Mouse (Mus musculus): ENCODE measurements around the gene Ptx4. TPM values are rescaled to one million over a fixed set of nuclear protein-coding genes. Genes with fewer than 3 reads are reported as not detected.
A peak's percentile ranks its signal among the peaks of the same experiment; 100 is the strongest.
"Not testable (repeated sequence)": the region's sequence is repeated elsewhere in the genome, so short reads cannot be mapped to it uniquely, and the experiment has no call there.

The Ptx4 gene
- total and polyA plus RNA-seq, 2 experiments from 2014 or later = 0.54 to 1.2 TPM

GRCm38 (mm10) chr17:25114908-25115645 lies 5.5 kb upstream of the Ptx4 start:
- H3K4me1 ChIP-seq (ENCODE audit: insufficient read depth) = peaks cover 10% of the 10 kb centered on the region; the same call in 1 of the 2 replicates
- DNase-seq (peak; percentile 72), ATAC-seq (peak; percentile 32)
- no peaks in the 10 kb centered on the region for H3K9me3 ChIP-seq (ENCODE audit: low read length)
- H3K4me2 ChIP-seq (ENCODE audit: low read depth) = peak overlapping the region; percentile 96
- TF ChIP-seq CTCF (IDR thresholded peaks at IDR 0.05; ENCODE audit: low read depth) = no peak
- peaks cover 10% of the 10 kb centered on the region for H3K36me3 ChIP-seq (ENCODE audit: insufficient read depth)
- H3K27me3 ChIP-seq (ENCODE audit: insufficient read depth, low read length) = no peaks in the 10 kb centered on the region
- 12% methylated on average over 23 of the region's 23 CpGs for WGBS
- H3K9ac ChIP-seq = peak overlapping the region; percentile 62
- peak overlapping the region; percentile 84 for H3K27ac ChIP-seq (ENCODE audit: low read depth, low read length)
- H3K4me3 ChIP-seq (ENCODE audit: low read depth, low read length) = peak overlapping the region; percentile 71

GRCm38 (mm10) chr17:25115664-25116432 lies 4.7 kb upstream of the Ptx4 start, which contains the start of gene Telo2:
Gene Telo2 (minus strand): TSS chr17:25115967.
- Histone ChIP-seq H3K4me1 (ENCODE audit: insufficient read depth) (peaks cover 10% of the 10 kb centered on the region; the same call in 1 of the 2 replicates), H3K27me3 (ENCODE audit: insufficient read depth, low read length) (no peaks in the 10 kb centered on the region), H3K4me2 (ENCODE audit: low read depth) (peak within 1 kb of the TSS; percentile 96), H3K9ac (peak within 1 kb of the TSS; percentile 62), H3K27ac (ENCODE audit: low read depth, low read length) (peak within 1 kb of the TSS; percentile 84), H3K36me3 (ENCODE audit: insufficient read depth) (peaks cover 3% of the 10 kb centered on the region), H3K4me3 (ENCODE audit: low read depth, low read length) (peak within 1 kb of the TSS; percentile 71), H3K9me3 (ENCODE audit: low read length) (no peaks in the 10 kb centered on the region)
- 0 out of 2 replicates have a peak, but pooled peaks have one; percentile 3 for TF ChIP-seq CTCF (IDR thresholded peaks at IDR 0.05; ENCODE audit: low read depth)
- ATAC-seq (peak; percentile 87), DNase-seq (peak; percentile 96)
- WGBS = 4% methylated on average over 40 of the region's 40 CpGs

GRCm38 (mm10) chr17:25117263-25117662 lies 3.3 kb upstream of the Ptx4 start:
- no peak overlapping the region for H3K27ac ChIP-seq (ENCODE audit: low read depth, low read length)
- H3K36me3 ChIP-seq (ENCODE audit: insufficient read depth) = no peaks in the 10 kb centered on the region
- no peak for ATAC-seq
- no peak overlapping the region for H3K4me2 ChIP-seq (ENCODE audit: low read depth)
- no peak overlapping the region for H3K4me3 ChIP-seq (ENCODE audit: low read depth, low read length)
- H3K9me3 ChIP-seq (ENCODE audit: low read length) = no peaks in the 10 kb centered on the region
- peaks cover 10% of the 10 kb centered on the region; the same call in 1 of the 2 replicates for H3K4me1 ChIP-seq (ENCODE audit: insufficient read depth)
- DNase-seq = no peak
- no peak overlapping the region for H3K9ac ChIP-seq
- TF ChIP-seq CTCF (IDR thresholded peaks at IDR 0.05; ENCODE audit: low read depth) = peak; percentile 50
- no peaks in the 10 kb centered on the region for H3K27me3 ChIP-seq (ENCODE audit: insufficient read depth, low read length)
- WGBS = 28% methylated on average over 4 of the region's 4 CpGs

- no peak overlapping the region for H3K4me3 ChIP-seq (ENCODE audit: low read depth, low read length)
- H3K9me3 ChIP-seq (ENCODE audit: low read length) = no peaks in the 10 kb centered on the region
- H3K9ac ChIP-seq = no peak overlapping the region
- no peaks in the 10 kb centered on the region for H3K27me3 ChIP-seq (ENCODE audit: insufficient read depth, low read length)
- TF ChIP-seq CTCF (IDR thresholded peaks at IDR 0.05; ENCODE audit: low read depth) = 0 out of 2 replicates have a peak, but pooled peaks have one; percentile 7
- no peaks in the 10 kb centered on the region for H3K36me3 ChIP-seq (ENCODE audit: insufficient read depth)
- H3K4me2 ChIP-seq (ENCODE audit: low read depth) = no peak overlapping the region
- no peak for DNase-seq
- no peak overlapping the region for H3K27ac ChIP-seq (ENCODE audit: low read depth, low read length)
- no peak for ATAC-seq
- no peaks in the 10 kb centered on the region for H3K4me1 ChIP-seq (ENCODE audit: insufficient read depth)
- WGBS = 32% methylated on average over 7 of the region's 7 CpGs
These were observed 3.4 kb downstream of the Ptx4 start for GRCm38 (mm10) chr17:25123979-25124378.

- WGBS = 76% methylated on average over 3 of the region's 3 CpGs
- DNase-seq; H3K27ac ChIP-seq (ENCODE audit: low read depth, low read length); H3K9ac ChIP-seq; H3K4me1 ChIP-seq (ENCODE audit: insufficient read depth); H3K9me3 ChIP-seq (ENCODE audit: low read length); H3K4me3 ChIP-seq (ENCODE audit: low read depth, low read length); H3K27me3 ChIP-seq (ENCODE audit: insufficient read depth, low read length); ATAC-seq; H3K4me2 ChIP-seq (ENCODE audit: low read depth); H3K36me3 ChIP-seq (ENCODE audit: insufficient read depth): not testable (repeated sequence)
These were observed 5.0 kb downstream of the Ptx4 start for GRCm38 (mm10) chr17:25125442-25126060.

GRCm38 (mm10) chr17:25127079-25127478 lies 6.5 kb downstream of the Ptx4 start:
- 66% methylated on average over 8 of the region's 8 CpGs for WGBS
- Histone ChIP-seq H3K4me3 (ENCODE audit: low read depth, low read length) (no peak overlapping the region), H3K4me2 (ENCODE audit: low read depth) (no peak overlapping the region), H3K9me3 (ENCODE audit: low read length) (no peaks in the 10 kb centered on the region), H3K4me1 (ENCODE audit: insufficient read depth) (no peaks in the 10 kb centered on the region), H3K27me3 (ENCODE audit: insufficient read depth, low read length) (no peaks in the 10 kb centered on the region), H3K27ac (ENCODE audit: low read depth, low read length) (no peak overlapping the region), H3K9ac (no peak overlapping the region), H3K36me3 (ENCODE audit: insufficient read depth) (no peaks in the 10 kb centered on the region)
- TF ChIP-seq CTCF (IDR thresholded peaks at IDR 0.05; ENCODE audit: low read depth) = no peak
- no peak for ATAC-seq
- peak; percentile 19 for DNase-seq

Measured in forebrain, postnatal 0 days (tissue).